Mouse (Mus musculus): ENCODE results near the gene Lap3.

Gene Lap3

GRCm38 (mm10) chr5:45493191-45494092, at the start of gene Lap3:
Lap3 (plus strand) TSS chr5:45493374.
- in situ Hi-C loops (cut with MboI, MseI): loop anchor here (5.0 to 25.0 kb wide), 2 partner anchors 41 to 369 kb away; partner anchors contain the start of genes Clrn2, Lcorl and Qdpr

DNA sequence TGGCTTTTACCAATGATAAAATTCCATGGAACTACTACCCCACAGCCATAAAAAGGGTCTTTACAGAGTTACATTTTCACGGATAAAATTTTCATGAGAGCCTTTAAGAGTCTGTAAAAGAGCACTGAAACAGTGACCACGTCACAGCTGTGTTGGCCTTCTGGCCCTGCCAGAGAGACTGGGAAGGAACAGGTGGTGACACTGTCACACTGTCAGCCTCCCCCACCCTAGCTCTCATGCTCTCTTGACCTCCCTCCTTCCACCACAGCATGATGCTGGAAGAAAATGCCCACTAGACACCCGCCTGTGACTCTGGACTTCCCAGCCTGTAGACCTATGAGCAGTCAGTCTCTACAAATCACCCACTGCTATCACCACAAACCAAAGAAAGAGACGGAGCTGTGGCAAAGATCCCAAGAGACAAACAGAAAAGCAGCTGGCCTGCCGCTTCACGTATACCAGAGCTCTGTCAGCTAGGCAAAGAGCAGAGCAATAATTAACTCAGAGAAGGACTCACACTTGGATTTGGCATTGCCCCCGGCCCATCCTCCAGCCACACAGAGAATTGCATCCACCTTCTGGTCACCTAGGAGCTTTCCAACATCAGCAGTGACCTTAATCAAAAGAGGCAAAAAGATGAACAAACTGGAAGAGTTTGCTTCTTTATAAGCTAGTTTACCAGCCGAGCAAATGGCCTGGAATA, 48.9 kb upstream of the Lap3 start:
- in situ Hi-C loops (cut with MboI, MseI): no loop called here

GRCm38 (mm10) chr5:45448676-45449075, 44.5 kb upstream of the Lap3 start:
- in situ Hi-C loops (cut with MboI, MseI): no loop called here

GRCm38 (mm10) chr5:45449206-45449605, 44.0 kb upstream of the Lap3 start:
- in situ Hi-C loops (cut with MboI, MseI): no loop called here

- in situ Hi-C loops (cut with MboI, MseI): loop anchor here (5.0 kb wide), 1 partner anchor 42 kb away; the partner anchor contains the start of gene Lap3
Observed at GRCm38 (mm10) chr5:45449831-45450716, 43.1 kb upstream of the Lap3 start, which contains the start of gene Qdpr. Qdpr (minus strand) TSS chr5:45450236.

DNA sequence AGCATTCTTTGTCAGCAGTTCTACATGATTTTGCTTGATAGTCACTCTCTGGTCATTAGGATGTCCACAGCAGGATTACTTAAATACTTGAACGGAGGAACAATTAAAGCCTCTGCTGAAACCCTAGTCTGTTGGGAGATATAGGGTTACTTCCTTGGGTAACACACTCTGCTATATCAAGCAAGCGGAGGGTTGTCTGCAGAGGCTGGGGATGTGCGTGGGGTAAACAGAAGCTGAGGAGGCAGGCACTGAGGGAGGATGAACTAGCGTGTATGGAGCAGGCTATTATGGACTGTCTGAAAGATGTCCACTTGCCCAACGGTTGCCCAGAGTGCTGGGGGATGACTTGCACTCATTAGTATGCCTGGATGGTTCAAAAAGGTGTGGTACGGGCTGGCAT, 39.7 kb upstream of the Lap3 start, which contains the start of gene Clrn2:
TSS of gene Clrn2 (plus strand) at position 301 of the 400 bp plus-strand sequence.
- in situ Hi-C loops (cut with MboI, MseI): loop anchor here (5.0 kb wide), 1 partner anchor 39 kb away; the partner anchor contains the start of gene Lap3

DNA sequence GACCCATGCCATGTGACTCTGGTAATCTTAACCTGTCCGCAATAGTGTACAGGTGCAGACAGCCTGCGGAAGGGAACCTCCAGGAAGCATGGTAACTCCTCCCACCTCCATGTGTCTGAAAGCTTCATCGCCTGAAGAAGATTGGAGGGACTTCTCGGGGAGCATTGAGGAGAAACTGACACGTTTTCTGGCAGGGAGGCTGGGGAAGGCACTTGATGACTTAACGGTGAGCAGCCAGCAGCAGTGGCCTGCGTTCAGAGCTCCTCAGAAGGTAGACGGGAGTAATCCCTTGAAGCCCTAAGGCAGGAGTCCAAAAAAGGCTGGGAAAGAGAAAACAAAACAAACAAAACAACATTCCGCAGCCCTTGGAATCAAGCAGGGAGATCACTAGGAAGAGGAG, 38.7 kb upstream of the Lap3 start:
- in situ Hi-C loops (cut with MboI, MseI): loop anchor here (5.0 kb wide), 1 partner anchor 38 kb away; the partner anchor contains the start of gene Lap3

GRCm38 (mm10) chr5:45472880-45473450, 20.2 kb upstream of the Lap3 start:
- in situ Hi-C loops (cut with MboI, MseI): no loop called here

DNA sequence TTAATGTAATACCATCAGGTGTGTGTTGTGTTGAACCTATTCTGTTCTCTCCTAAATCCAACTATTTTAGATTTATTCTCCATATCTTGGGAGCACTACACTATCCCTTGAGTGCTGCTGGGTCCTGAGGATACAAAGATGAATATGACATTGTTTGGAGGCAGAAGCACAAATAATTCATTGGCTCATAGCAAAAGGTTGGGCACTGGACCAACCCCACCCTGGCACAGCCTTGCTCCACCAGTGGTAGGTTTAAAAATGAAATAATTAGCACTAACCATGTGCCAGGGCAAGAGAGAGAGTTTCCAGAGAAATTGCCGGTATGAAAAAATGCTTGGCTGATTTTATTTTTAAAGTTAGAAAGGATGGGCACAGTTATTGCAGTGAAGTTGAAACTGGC, 19.7 kb upstream of the Lap3 start:
- in situ Hi-C loops (cut with MboI, MseI): no loop called here

DNA sequence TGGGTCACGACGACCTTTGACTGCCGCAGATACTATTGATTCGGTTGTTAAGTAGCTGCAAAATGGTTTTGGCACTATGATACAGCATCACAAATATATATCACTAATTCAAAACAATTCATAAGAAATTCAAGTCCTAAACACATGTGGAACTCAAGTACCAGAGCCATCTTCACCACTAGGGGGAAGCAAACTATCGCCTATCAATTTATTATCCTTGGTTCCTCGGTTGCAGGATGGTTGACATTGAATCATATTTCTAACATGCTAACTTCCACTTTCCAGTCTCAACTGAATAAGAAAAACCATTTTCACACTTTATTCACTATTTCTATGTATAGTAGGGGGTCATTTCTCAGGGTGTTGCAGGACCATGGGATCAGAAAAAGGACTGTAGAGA, 19.0 kb upstream of the Lap3 start:
- in situ Hi-C loops (cut with MboI, MseI): no loop called here

- in situ Hi-C loops (cut with MboI, MseI): loop anchor here (25.0 kb wide), 1 partner anchor 388 kb away; the partner anchor contains the start of gene Lcorl
Observed at GRCm38 (mm10) chr5:45474758-45475157, 18.4 kb upstream of the Lap3 start.

DNA sequence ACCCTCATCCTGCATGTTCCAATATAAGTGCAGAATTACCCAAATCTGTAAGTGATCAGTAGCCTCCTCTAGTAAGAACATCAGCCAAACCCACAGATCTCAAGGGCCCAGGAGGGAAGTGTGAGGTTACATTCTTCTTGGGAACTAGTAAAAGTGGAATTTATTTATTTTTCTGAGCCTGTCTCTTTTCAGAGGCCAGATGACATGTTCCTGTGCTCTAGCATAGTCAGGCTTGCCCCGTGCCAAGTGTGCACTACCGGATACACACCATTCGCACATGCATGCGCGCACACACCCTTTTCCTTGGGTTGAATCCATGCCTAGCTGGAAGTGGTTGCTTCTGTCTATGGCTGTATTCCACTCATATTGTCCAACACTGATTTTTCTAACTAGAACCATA, 17.4 kb upstream of the Lap3 start:
- in situ Hi-C loops (cut with MboI, MseI): loop anchor here (25.0 kb wide), 1 partner anchor 387 kb away; the partner anchor contains the start of gene Lcorl

GRCm38 (mm10) chr5:45476288-45476687, 16.9 kb upstream of the Lap3 start:
- in situ Hi-C loops (cut with MboI, MseI): loop anchor here (25.0 kb wide), 1 partner anchor 386 kb away; the partner anchor contains the start of gene Lcorl

- in situ Hi-C loops (cut with MboI, MseI): loop anchor here (25.0 kb wide), 1 partner anchor 385 kb away; the partner anchor contains the start of gene Lcorl
Observed at GRCm38 (mm10) chr5:45477601-45478000, 15.6 kb upstream of the Lap3 start.

GRCm38 (mm10) chr5:45480066-45480465, 13.1 kb upstream of the Lap3 start:
- in situ Hi-C loops (cut with MboI, MseI): loop anchor here (5.0 to 25.0 kb wide), 3 partner anchors 185 to 867 kb away; partner anchors contain the start of genes Lcorl and Ncapg

GRCm38 (mm10) chr5:45481125-45481524, 12.0 kb upstream of the Lap3 start:
- in situ Hi-C loops (cut with MboI, MseI): loop anchor here (5.0 to 25.0 kb wide), 3 partner anchors 184 to 866 kb away; partner anchors contain the start of genes Lcorl and Ncapg

- in situ Hi-C loops (cut with MboI, MseI): loop anchor here (5.0 to 25.0 kb wide), 3 partner anchors 182 to 865 kb away; partner anchors contain the start of genes Lcorl and Ncapg
Observed at GRCm38 (mm10) chr5:45482607-45483006, 10.6 kb upstream of the Lap3 start.

GRCm38 (mm10) chr5:45483654-45484053, 9.5 kb upstream of the Lap3 start:
- in situ Hi-C loops (cut with MboI, MseI): loop anchor here (5.0 to 25.0 kb wide), 3 partner anchors 181 to 864 kb away; partner anchors contain the start of genes Lcorl and Ncapg

DNA sequence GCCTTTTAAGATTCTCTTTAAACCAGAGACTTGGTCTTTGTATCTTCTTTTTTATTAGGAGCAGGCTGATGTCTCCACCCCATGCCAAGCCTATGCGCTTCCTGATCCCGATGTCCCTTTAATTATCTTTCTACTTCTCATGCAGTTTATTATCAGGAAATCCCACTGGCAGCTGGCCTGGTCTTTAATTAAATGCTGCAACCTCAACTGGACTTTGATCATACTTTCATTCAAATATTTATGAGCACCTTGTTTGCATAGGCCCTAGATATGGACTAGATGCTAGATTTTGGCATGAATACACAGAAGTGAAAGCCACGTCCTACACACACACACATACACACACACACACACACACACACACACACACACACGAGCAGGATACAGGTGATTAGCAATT, 1.4 kb upstream of the Lap3 start:
- in situ Hi-C loops (cut with MboI, MseI): loop anchor here (5.0 to 25.0 kb wide), 2 partner anchors 39 to 371 kb away; partner anchors contain the start of genes Clrn2, Lcorl and Qdpr
